Mouse (Mus musculus) embryonic fibroblast, embryonic 13.5 days (primary cell): ENCODE results near the gene Gm14214.

Experiments used
- CTCF ChIP-seq: IDR thresholded peaks from 2 replicates; pipeline ENCODE4 v1.5.1; 2011; ENCODE audit warnings: mild to moderate bottlenecking, control low read depth, low read length, moderate library complexity, borderline replicate concordance; ENCODE audit not compliant: insufficient read depth
- POLR2A ChIP-seq: IDR thresholded peaks from 2 replicates; pipeline ENCODE4 v1.6.1; 2011; ENCODE audit warnings: low read depth, mild to moderate bottlenecking, control low read depth, low read length, moderate library complexity

- TF ChIP-seq CTCF (no peak), POLR2A (no peak)
Measured at GRCm38 (mm10) chr2:154807689-154808088, 37.9 kb upstream of the Gm14214 start.
